Mouse (Mus musculus): ENCODE data around the gene Ppif.

GRCm38 (mm10) chr14:25719371-25719770, 25.4 kb downstream of the Ppif start:
- TF ChIP-seq HCFC1 (IDR thresholded peaks at IDR 0.05; ENCODE audit: borderline replicate concordance, insufficient read depth, low read length): no peak
- TF ChIP-seq CHD2 (IDR thresholded peaks at IDR 0.05; ENCODE audit: low read depth, low read length): no peak
- no peak for TF ChIP-seq MAFK (IDR thresholded peaks at IDR 0.05; ENCODE audit: insufficient read depth, low read depth, low read length)

Measured in ES-E14 (cell line).